Mouse (Mus musculus) bone marrow macrophage, adult 2 months (primary cell): ENCODE results near the gene Dlgap5.

Experiments used
- CTCF ChIP-seq: IDR thresholded peaks from 2 replicates; pipeline ENCODE4 v1.5.1; 2012; ENCODE audit warnings: low read depth, mild to moderate bottlenecking, low read length, moderate library complexity
- POLR2A ChIP-seq: IDR thresholded peaks from 2 replicates; pipeline ENCODE4 v1.6.1; 2012; ENCODE audit warnings: mild to moderate bottlenecking, low read depth, low read length, borderline replicate concordance

GRCm38 (mm10) chr14:47419034-47419625, 923 bp upstream of the Dlgap5 start:
- TF ChIP-seq CTCF = no peak
- TF ChIP-seq POLR2A = no peak
